Mouse (Mus musculus): ENCODE measurements at regions not wholly inside any gene's neighbourhood (a gene's known extent, or its start where the extent isn't known, plus 50 kb on each side); places are given as distances from the start of the nearest gene placed in this dataset.

DNA sequence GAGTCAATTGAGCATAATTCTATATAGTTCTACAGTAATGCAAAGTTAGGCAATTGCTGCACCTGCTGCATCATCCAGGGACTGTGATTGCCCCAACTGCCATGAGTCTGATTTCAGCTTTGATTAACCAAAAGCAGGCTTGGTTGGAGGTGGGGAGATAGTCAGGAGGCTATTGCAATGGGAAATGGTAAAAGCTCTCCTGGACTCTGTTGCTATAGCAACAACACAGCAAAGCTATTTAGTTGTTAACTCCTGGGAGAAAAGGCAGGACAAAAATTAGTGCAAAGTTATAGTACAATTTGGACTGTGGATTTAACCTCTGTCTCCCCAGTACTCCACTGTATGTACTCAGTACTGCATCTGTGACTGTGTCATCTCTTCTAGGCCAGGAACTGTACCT lies 51.7 kb upstream of the Rasgrf1 start:
- Histone ChIP-seq H3K4me3 (ENCODE audit: insufficient read depth, low read depth, low read length) (no peak overlapping the region), H3K4me1 (ENCODE audit: control insufficient read depth, insufficient read depth, low read length) (no peaks in the 10 kb centered on the region), H3K27me3 (replicated peaks; ENCODE audit: control insufficient read depth, insufficient read depth, low read length) (no peaks in the 10 kb centered on the region; the same call in 1 of the 2 replicates), H3K36me3 (ENCODE audit: control insufficient read depth, insufficient read depth, low read length) (no peaks in the 10 kb centered on the region), H3K27ac (ENCODE audit: insufficient read depth, low read depth, low read length) (no peak overlapping the region)
- no peak for DNase-seq
- no peak for TF ChIP-seq POLR2A (IDR thresholded peaks at IDR 0.05; ENCODE audit: low read depth, low read length)
- TF ChIP-seq CTCF (conservative IDR thresholded peaks at IDR 0.05; ENCODE audit: insufficient read depth, insufficient read length, low read depth, low read length) = no peak

DNA sequence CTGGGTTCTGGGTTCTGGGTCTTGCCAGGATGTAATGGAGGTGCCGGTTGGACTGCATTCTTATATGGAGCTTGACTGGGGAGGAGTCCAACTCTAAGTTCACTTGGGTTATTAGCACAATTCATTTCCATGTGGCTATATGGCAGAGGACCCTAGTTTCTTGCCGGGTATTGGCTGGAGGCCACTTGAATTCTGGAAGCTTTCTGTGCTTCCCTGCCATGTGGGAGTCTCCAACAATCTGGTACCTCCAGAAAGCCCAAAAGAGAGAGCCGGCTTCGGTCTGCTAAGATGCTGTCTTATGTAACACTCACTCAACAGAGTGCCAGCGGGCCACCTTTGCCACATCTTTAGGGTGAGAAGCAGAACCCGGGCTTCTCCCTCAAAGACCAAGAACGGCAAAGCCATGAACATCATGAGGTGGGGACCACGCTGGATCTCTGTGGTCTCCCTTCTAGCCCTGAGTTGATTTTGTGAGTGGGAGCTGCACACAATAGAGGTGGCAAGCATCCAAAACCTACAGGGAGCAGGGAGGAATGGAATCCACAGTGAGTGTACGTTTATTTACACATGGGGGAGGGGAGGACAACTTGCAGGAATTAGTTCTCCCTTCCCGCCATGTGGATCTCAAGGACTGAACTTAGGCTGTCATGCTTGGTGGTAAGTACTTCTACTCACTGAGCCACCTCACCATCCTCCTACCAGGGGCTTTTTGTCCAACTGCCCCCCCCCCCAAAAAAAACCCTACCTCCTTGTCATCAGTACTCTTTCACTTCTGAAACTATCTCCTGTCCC lies 59.0 kb upstream of the Rasgrf1 start:
- Histone ChIP-seq H3K4me1 (ENCODE audit: control insufficient read depth, insufficient read depth, low read length) (no peaks in the 10 kb centered on the region), H3K27me3 (replicated peaks; ENCODE audit: control insufficient read depth, insufficient read depth, low read length) (no peaks in the 10 kb centered on the region), H3K27ac (ENCODE audit: insufficient read depth, low read depth, low read length) (no peak overlapping the region), H3K4me3 (ENCODE audit: insufficient read depth, low read depth, low read length) (no peak overlapping the region), H3K36me3 (ENCODE audit: control insufficient read depth, insufficient read depth, low read length) (no peaks in the 10 kb centered on the region)
- no peak for DNase-seq
- WGBS = 77% methylated on average over 10 of the region's 10 CpGs
- TF ChIP-seq POLR2A (IDR thresholded peaks at IDR 0.05; ENCODE audit: low read depth, low read length) = no peak
- no peak for TF ChIP-seq CTCF (conservative IDR thresholded peaks at IDR 0.05; ENCODE audit: insufficient read depth, insufficient read length, low read depth, low read length)

- WGBS = 87% methylated on average over 3 of the region's 3 CpGs
Measured at GRCm38 (mm10) chr9:89849947-89850346, 59.8 kb upstream of the Rasgrf1 start.

DNA sequence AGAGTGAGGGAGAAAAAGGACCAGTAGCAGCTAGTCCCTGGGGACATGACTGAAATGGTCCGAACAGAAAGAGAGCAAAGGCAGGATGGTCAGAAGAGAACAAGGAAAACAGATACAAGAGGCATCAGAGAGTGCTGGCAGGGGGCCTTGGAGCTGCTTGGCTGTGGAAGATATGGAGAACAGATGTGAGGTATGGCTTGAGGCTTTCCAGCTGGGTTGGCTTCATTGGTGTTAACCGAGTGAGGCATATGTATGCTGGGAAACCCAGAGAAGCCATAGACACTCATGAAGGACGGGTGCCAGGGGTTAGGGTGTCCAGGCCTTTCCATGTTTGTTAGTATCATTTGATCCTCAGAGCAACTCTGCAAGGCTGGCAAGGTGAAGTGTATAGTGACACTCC lies 61.1 kb upstream of the Rasgrf1 start:
- Histone ChIP-seq H3K27ac (ENCODE audit: insufficient read depth, low read depth, low read length) (no peak overlapping the region), H3K4me3 (ENCODE audit: insufficient read depth, low read depth, low read length) (no peak overlapping the region), H3K4me1 (ENCODE audit: control insufficient read depth, insufficient read depth, low read length) (no peaks in the 10 kb centered on the region), H3K36me3 (ENCODE audit: control insufficient read depth, insufficient read depth, low read length) (no peaks in the 10 kb centered on the region), H3K27me3 (replicated peaks; ENCODE audit: control insufficient read depth, insufficient read depth, low read length) (no peaks in the 10 kb centered on the region)
- DNase-seq = no peak
- 80% methylated on average over 3 of the region's 3 CpGs for WGBS
- TF ChIP-seq CTCF (conservative IDR thresholded peaks at IDR 0.05; ENCODE audit: insufficient read depth, insufficient read length, low read depth, low read length) (no peak), POLR2A (IDR thresholded peaks at IDR 0.05; ENCODE audit: low read depth, low read length) (no peak)

More at GRCm38 (mm10) chr9:89849947-89850346, 59.8 kb upstream of the Rasgrf1 start:
- TF ChIP-seq CTCF (conservative IDR thresholded peaks at IDR 0.05; ENCODE audit: insufficient read depth, insufficient read length, low read depth, low read length) (no peak), POLR2A (IDR thresholded peaks at IDR 0.05; ENCODE audit: low read depth, low read length) (no peak)
- H3K4me3 ChIP-seq (ENCODE audit: insufficient read depth, low read depth, low read length) = no peak overlapping the region
- H3K4me1 ChIP-seq (ENCODE audit: control insufficient read depth, insufficient read depth, low read length) = no peaks in the 10 kb centered on the region
- DNase-seq = no peak
- no peaks in the 10 kb centered on the region for H3K27me3 ChIP-seq (replicated peaks; ENCODE audit: control insufficient read depth, insufficient read depth, low read length)
- no peaks in the 10 kb centered on the region for H3K36me3 ChIP-seq (ENCODE audit: control insufficient read depth, insufficient read depth, low read length)
- H3K27ac ChIP-seq (ENCODE audit: insufficient read depth, low read depth, low read length) = no peak overlapping the region

DNA sequence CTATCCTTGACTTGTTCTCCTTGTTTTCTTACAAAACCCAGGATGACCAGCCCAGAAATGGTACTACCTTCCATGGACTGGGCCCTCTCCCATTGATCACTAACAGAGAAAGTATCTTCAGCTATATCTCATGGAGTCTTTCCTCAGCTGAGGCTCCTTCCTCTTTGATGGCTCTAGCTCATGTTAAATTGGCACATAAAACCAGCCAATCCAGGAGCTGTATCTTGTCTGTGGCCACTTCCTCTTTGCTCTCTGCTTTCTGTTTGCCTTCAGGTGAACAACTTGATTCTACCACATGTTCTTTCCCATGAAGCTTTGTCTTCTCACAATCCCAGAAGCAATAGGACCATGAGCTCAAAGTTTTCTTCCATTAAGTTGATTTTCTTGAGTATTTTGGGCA lies 62.7 kb upstream of the Rasgrf1 start:
- H3K27me3 ChIP-seq (replicated peaks; ENCODE audit: control insufficient read depth, insufficient read depth, low read length) = no peaks in the 10 kb centered on the region
- no peak overlapping the region for H3K27ac ChIP-seq (ENCODE audit: insufficient read depth, low read depth, low read length)
- H3K36me3 ChIP-seq (ENCODE audit: control insufficient read depth, insufficient read depth, low read length) = no peaks in the 10 kb centered on the region
- DNase-seq = no peak
- TF ChIP-seq CTCF (conservative IDR thresholded peaks at IDR 0.05; ENCODE audit: insufficient read depth, insufficient read length, low read depth, low read length) = no peak
- no peak for TF ChIP-seq POLR2A (IDR thresholded peaks at IDR 0.05; ENCODE audit: low read depth, low read length)
- H3K4me3 ChIP-seq (ENCODE audit: insufficient read depth, low read depth, low read length) = no peak overlapping the region
- H3K4me1 ChIP-seq (ENCODE audit: control insufficient read depth, insufficient read depth, low read length) = no peaks in the 10 kb centered on the region

DNA sequence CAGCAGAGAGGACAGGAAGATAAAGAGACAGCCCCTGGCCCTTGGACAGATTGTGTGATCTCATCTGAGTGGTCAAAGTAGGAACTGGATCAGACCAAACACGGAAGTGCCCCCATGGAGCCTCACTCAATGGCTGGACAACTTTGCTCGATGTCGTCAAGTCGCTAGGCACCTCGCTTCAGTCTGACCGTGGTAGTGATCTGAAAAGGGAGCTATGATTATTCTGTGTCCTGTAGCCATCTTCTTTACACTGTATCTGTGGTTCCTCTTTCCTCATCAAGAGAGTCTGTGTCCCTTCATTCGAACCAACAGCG lies 67.0 kb upstream of the Rasgrf1 start:
- Histone ChIP-seq H3K4me3 (ENCODE audit: insufficient read depth, low read depth, low read length) (no peak overlapping the region), H3K27ac (ENCODE audit: insufficient read depth, low read depth, low read length) (no peak overlapping the region), H3K27me3 (replicated peaks; ENCODE audit: control insufficient read depth, insufficient read depth, low read length) (no peaks in the 10 kb centered on the region), H3K36me3 (ENCODE audit: control insufficient read depth, insufficient read depth, low read length) (no peaks in the 10 kb centered on the region), H3K4me1 (ENCODE audit: control insufficient read depth, insufficient read depth, low read length) (no peaks in the 10 kb centered on the region)
- no peak for DNase-seq
- WGBS = 90% methylated on average over 8 of the region's 8 CpGs
- no peak for TF ChIP-seq POLR2A (IDR thresholded peaks at IDR 0.05; ENCODE audit: low read depth, low read length)
- no peak for TF ChIP-seq CTCF (conservative IDR thresholded peaks at IDR 0.05; ENCODE audit: insufficient read depth, insufficient read length, low read depth, low read length)

- TF ChIP-seq CTCF (conservative IDR thresholded peaks at IDR 0.05; ENCODE audit: insufficient read depth, insufficient read length, low read depth, low read length) (no peak), POLR2A (IDR thresholded peaks at IDR 0.05; ENCODE audit: low read depth, low read length) (no peak)
- no peak for DNase-seq
- no peak overlapping the region for H3K27ac ChIP-seq (ENCODE audit: insufficient read depth, low read depth, low read length)
- H3K4me1 ChIP-seq (ENCODE audit: control insufficient read depth, insufficient read depth, low read length) = no peaks in the 10 kb centered on the region
- no peaks in the 10 kb centered on the region for H3K36me3 ChIP-seq (ENCODE audit: control insufficient read depth, insufficient read depth, low read length)
- no peak overlapping the region for H3K4me3 ChIP-seq (ENCODE audit: insufficient read depth, low read depth, low read length)
- 53% methylated on average over 12 of the region's 12 CpGs for WGBS
- H3K27me3 ChIP-seq (replicated peaks; ENCODE audit: control insufficient read depth, insufficient read depth, low read length) = no peaks in the 10 kb centered on the region
Measured at GRCm38 (mm10) chr9:89841866-89842775, 67.6 kb upstream of the Rasgrf1 start.

Measured in kidney, adult 2 months (tissue).